Mouse (Mus musculus): ENCODE results near the gene Ttll11.

The Ttll11 gene

DNA sequence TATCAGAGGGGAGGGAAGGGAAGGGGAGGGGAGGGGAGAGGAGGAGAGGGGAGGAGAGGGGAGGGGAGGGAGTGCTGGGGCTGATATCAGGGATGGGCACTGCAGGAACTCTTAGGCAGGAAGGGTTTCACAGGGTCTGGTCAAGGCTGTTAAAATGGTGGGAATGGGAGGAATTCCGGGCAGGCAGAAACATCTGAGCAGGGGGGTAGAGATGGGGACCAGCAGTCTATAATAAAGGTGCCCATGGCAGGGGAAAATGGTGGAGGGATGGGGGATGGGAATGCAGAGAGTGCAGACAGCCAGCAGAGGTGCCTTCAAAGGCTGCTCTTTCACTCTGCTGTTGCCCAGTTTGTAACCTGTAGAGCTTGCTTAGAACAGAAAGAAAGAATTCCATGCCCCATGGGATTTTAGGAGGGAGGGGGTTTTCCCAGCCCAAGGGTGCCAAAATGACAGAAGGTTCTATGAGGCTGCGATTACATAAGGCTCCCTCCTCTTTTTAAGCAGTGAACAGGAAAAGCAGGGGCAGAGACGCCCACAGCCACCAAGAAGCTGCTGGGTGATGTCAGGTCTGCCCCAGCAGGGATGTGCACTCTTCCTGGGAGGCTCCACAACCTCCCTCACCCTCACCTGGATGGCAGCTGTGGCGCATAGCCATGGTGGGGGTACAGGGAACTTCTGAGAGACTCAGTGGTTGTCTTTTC is 211.0 kb downstream of the Ttll11 start:
- DNase-seq (ENCODE audit: low spot score in 2 of 2): peak; percentile 70 to 73

DNA sequence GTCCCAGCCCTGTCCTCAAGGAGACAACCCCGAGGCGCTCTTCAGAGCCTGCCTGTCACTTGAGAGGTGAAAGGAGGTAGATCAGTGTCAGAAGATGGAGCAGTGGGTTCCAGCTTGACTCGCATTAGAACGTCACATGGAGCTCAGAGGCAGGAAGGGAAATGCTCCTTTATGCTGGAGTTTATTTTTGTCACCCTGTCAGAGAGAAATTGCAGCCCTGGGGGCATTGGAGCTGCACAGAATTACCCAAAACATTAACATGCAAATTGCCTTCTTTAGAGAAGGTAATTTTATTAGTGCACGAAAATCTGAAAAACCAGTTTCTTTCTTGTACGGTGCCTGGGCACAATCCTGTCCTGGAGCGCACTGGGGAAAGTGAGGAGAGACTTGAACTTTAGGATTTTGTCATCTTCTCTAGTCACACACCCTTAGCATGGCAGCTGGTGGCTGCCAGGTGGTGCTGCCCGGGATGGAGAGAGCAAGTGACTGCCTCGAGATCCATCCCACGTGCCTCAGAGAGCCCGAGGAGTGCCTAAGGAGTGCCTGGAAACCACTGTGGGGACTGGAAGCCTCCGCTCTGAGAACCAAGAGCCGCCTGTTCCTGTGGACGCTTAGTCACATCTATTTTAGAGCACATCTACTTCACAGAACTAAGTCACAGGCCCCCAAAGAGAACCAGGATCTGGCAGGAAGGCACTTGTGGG is 211.7 kb downstream of the Ttll11 start:
- peak; percentile 70 to 77 for DNase-seq (ENCODE audit: low spot score in 2 of 2)

DNA sequence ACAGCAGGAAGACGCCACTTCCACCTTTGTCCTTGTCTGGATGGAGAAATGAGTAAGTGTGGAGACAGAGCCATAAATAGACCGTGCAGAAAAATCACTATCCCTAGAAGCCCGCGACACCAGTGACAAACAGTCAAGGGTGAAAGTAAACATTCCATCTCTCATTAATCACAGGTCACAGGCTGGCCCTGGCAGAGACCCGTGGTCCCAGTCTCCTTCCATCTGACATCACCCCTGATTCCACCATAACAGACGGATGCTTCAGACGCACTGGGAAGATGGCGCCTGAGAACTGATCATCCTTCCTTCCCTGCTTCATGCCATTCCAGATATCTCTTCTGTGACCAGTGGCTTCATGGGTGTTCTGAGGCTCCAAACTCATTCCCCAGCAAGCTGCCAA is 215.4 kb downstream of the Ttll11 start:
- DNase-seq (ENCODE audit: low spot score in 2 of 2): no peak

DNA sequence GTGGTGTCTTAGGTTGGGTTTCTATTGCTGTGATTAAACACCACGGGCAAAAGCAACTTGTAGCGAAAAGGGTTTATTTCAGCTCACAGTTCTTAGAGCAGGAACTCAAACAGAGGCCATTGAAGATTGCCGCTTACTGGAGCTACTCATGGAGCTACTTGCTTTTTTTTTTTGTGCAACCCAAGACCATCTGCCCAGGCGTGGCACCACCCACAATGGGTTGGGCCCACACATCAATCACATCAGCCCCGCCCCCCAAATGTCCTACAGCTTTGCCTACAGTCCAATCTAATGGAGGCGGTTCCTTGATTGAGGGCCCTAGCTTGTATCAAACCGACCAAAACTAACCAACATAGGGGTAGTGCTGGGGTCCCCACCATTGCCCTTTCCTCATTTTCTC is 215.9 kb downstream of the Ttll11 start:
- DNase-seq (ENCODE audit: low spot score in 2 of 2): no peak

DNA sequence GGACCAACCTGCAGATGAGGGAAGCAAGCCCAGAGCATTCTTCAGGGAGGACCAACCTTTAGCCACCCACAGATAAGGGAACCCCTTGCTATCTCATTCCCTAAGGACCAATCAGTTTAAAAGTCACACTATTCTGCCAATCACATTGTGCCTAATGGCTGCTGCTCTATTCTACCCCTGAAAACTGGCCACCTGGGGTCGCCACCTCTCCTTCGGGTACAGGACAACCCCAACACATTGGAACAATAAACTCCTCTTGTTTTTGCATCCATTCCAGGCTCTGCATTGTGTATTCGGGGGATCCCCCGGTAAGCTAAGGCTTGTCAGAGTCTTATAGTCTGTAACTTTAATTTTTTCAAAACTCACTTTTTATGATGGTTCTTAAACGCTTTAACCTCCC is 218.3 kb downstream of the Ttll11 start:
- no peak for DNase-seq (ENCODE audit: low spot score in 2 of 2)

DNA sequence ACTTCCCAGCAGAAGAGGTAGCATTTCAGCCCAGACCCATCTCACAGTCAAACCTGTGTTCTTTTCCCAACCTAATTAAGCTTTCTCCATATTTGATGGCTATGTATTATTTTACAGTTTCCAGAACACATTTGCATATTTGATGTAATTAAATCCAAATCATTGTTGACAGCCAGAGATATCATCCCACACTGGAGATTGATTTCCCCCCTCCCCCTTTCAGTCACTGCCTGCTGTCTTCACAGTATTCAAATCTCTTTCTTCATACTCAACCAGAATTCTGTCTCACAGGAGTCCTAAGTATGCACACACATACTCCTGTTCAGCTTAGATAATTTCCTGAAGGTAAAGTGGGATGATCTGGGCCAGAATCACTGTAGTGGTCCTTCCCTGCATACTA is 218.8 kb downstream of the Ttll11 start:
- no peak for DNase-seq (ENCODE audit: low spot score in 2 of 2)

DNA sequence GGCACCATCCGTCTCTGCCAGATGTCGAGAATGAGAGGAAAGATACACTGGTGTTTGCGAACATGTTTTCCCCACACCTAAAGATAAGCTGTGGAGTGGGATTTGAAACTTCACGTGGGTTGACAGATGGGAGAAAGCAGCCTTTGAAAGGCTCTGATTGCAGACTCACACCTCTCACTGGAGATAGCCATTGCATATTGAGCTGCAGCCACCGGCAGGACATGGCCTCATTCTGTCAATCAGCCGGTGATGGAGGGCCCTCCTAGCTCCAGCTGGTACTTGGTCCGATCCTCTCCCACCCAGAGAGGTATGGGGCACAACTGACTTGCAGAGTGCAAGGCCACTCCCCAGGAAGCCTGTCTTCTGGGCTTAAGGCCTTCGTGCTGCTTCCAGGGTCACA is 219.4 kb downstream of the Ttll11 start:
- no peak for DNase-seq (ENCODE audit: low spot score in 2 of 2)

DNA sequence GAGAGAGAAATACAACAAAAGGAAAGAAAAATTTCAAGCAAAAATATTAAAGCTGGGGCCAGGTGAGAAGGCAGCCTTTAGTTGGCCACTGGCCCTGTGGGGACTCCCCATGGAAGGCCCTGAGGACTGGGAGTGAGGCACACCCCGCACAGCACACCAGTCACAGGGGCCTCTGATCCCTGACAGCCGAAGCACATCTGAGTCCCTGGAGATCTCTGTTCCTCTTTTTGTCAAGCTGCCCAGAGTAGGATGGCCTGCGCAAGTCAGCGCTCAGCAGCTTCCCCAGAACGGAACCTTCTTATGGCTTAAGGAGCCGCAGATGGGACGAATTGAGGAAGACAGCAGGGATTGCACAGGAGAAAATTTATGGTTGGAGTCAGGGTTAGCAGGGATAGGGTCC is 223.2 kb downstream of the Ttll11 start:
- DNase-seq (ENCODE audit: low spot score in 2 of 2): no peak

DNA sequence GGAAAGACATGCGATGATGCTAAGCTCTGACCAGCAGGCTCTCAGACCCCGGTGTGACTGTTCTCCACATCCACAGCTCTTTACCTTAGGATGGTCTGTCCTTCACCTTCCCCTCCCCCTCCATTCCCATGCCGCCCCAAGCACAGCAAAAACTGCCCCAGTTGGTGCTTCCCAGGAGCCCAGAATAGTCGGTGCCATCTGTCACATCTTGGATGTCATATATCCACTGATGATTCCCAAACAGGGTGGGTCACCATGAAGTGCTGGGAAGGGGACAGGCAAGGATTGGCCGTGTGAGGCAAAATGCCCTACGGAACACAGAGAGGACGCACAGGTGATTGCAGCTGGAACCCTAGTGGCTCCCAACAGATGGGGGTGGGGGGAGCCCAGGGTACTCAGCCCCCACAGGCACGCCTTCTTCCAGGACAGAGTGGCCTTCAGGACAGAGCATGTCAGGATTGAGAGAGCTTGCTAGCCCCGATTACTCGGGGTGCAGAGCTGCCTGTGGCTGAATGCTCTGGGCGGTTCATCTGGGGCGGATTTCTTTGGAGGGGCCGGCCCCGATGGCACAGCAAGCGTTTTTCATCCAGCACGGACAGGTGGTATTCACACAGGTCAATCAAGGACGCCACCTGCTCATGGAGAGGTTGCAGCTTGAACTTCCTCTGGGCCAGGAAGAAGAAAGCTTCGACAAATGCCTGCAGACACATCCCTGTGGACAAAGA is 227.8 kb downstream of the Ttll11 start:
- DNase-seq (ENCODE audit: low spot score in 2 of 2): no peak

DNA sequence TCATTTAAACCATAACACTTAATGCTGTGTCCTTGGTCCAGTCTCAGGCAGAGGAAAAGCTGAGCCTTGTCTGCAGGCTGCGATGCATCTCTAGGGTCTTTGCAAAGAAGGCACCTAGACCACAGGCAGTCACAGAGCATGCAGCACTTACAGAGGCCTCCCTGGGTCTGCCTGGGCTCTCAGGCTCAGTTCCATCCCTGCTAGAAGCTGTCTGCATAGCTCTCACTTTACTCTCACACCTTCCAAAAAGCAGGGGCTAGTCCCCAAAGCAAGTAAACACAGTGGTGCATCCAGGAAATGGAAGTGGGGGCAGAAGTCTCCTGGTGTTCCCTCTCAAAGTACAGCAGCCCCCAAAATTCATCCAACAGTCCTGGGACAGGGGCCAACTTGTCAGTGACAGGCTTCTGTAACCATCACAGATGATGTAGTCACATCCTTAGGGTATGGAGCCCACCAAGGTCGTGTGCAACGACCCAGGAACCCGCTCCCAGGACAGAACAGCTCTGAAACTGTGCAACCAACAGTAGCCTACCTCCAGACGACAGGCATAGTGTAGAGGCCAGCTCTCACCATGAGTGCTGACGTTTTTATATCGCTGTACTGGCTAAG is 229.1 kb downstream of the Ttll11 start:
- DNase-seq (ENCODE audit: low spot score in 2 of 2): no peak

DNA sequence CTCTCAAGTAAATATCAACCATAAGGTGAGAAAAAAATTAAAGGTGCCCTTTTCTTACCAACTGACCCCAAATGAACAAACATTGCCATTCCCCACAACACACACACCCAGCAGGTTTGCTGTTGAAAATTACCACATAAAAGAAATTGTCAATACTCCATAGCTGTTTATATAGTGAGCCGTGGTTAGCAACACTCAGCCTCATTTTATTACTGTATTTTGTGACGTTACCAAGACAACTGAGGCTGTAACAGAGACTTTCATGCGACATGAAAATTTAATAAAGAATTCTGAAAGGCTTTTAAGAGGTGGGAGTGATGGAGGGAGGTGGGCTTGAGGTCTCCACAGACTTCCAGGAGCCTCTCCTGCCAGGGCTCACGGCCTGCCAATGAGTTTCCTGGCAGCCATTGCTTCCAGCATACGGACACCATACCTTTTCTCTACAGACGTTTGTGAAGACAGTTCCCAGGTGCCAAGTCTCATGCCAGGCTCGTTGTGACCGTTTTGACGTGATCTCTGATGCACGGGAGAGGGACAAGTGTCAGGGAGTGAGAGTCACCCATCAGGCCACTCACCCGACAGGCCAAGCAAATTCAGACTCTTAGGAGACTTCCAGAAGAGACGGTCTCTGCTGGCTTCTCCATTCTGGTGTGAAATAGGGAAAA is 232.2 kb downstream of the Ttll11 start:
- no peak for DNase-seq (ENCODE audit: low spot score in 2 of 2)

DNA sequence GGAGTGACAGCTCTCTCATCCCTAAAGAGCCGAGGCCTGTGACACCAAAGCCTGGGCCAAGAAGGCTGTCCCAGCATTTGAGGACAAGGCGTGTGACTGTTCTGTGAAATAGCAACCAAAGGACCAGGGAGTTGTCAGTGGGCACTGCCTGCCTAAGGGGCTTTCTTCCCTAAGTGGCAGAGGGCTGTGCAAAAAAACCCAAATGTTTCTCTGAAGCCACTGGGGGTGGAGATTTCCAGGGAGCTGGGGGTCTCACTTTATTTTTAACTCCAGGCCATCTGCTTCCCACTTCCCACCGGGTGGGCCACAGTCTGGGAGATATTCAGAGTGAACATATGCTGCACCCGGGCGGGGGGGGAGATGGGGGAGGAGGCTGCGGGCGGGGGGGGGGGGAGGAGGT is 233.1 kb downstream of the Ttll11 start:
- peak in 1 of 2 experiments; percentile 40 for DNase-seq (ENCODE audit: low spot score in 2 of 2)

DNA sequence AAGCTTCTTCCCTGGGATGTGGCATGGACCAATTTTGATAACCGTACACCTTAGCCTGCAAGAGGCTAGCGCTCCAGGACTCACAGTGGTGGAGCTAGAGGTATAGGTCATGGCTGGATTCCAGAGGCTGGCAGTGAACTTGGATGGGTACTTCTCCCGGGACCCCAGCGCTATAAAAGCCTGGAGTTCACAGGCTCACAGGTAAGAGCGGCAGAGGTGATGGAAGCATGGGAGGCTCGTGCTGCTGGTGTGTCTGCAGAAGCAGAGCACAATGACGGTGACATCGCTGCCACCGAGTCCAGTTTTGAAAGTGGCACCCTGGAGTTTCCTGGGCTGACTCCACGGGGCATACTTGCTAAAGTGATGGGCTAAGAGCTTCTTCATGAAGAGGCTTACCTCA is 233.8 kb downstream of the Ttll11 start:
- DNase-seq (ENCODE audit: low spot score in 2 of 2): no peak

DNA sequence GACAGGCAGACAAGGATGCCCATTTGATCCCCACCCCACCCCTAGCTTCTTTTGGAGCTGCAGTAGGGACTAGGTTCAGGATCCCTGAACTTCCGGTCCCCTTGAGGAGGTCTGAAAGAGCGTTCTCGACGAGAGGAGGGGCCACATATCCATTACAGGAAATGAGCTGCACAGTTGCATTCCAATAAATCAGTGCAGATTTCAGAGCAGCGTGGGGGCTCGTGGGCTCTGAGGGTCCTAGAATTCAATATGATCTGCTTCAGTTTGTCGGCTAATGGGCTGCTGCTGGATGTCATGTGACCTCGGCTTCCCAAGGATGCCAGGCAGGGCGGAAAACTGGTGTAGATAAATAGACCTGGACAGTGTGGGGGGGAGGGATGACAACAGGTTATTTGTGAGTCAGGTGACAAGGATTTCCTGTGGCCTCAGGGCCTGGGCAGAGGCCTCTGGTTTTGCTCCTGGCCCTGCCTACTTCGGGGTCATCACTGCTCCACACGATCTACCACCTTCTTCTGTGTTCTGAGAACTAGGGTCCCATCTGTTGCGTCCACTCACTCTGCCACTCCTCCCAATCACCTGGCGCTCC is 240.0 kb downstream of the Ttll11 start:
- DNase-seq (ENCODE audit: low spot score in 2 of 2): no peak

DNA sequence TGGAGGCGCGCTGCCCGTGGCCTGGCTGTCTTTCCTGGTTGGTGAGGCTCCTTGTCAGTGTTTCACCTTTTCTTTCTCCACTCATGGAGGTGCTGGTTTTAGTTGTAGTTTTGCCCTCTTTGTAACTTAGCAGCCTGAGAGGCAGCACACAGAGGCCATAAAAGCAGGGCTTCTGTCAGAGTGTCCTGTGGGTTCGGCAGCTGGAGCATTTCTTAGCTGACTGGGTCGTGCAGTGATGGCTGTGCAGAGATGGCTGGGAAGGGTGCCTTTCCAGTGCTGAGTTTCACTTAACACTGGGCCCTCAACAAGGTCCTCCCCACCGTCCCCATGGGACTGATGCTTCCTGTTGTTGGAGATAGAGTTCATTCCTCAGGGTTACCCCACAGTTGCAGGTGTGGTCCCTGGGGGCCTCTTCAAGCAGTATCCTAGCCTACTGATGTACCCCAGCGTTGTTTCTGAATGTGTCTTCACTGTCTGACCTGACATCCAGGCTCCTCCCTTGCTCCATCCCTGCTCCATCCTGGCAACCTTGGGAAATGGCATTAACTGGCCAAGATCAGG is 242.2 kb downstream of the Ttll11 start:
- no peak for DNase-seq (ENCODE audit: low spot score in 2 of 2)

DNA sequence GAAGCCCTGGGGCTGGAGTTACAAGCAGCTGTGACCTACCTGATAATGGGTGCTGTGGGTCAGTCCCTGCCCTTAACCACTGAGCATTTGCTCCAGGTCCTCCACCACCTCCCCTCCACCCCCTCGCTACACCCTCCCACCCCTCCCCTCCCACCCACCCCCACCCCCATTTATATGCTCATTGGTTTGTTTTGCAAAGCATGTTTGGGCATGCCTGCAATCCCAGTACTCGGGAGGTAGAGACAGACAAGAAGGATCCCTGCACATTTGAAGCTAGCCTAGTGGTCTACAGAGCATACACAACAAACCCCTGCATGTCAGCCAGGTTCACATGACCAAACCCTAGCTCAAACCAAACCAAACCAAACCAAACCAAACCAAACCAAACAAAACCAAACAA is 243.7 kb downstream of the Ttll11 start:
- DNase-seq (ENCODE audit: low spot score in 2 of 2): no peak

DNA sequence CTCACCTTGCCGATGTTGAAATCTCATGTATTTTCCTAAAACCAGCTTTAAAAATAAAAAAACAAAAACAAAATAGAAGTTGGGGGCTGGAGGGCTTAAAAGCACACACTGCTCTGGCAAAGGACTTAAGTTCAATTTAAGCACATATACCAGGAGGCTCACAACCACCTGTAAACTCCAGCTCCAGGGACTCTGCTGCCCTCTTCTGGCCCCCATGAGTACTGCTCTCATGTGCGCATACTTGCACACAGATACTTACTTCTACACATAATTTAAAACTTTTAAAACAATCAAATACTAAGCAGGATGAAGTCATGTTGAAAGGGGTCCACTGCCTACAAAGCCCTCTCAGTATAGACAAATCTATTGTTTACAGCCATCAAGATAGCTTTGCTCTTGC is 244.7 kb downstream of the Ttll11 start:
- DNase-seq (ENCODE audit: low spot score in 2 of 2): no peak

DNA sequence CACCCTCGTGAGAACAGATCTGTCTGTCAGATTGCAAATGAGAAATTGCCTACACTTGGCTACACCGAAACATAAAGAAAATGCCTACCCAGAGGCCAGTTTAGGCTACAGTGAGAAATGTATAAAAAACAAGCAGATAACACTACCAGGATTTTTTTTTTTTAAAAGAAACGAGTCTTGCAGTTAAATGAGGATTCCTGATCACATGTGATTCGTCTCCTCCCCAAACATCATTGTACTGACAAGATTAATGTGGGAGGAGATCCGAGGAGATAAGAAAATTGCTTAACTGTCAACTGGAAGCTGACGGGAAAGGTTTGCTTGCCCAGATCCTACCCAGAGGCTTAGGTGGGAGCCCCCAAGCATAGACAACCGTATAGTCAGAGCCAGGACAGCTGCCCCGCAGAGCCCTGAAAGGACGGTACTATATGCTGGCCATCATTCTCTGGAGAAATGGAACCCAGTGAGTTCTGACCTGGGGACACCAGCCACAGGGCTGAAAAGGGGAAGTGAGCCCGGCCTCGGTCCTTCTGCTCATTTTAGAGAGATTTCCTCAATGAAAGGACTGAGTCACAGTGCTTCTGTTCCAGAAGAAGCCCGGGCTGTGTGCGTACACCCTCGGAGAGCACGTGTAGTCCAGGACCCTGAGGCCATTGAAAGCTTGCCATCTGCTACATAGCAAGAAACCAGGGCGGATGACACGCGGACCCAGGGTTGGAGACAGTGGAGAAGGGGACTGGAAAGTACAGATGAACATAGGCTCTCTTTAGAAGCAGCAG is 247.9 kb downstream of the Ttll11 start:
- DNase-seq (ENCODE audit: low spot score in 2 of 2): no peak

DNA sequence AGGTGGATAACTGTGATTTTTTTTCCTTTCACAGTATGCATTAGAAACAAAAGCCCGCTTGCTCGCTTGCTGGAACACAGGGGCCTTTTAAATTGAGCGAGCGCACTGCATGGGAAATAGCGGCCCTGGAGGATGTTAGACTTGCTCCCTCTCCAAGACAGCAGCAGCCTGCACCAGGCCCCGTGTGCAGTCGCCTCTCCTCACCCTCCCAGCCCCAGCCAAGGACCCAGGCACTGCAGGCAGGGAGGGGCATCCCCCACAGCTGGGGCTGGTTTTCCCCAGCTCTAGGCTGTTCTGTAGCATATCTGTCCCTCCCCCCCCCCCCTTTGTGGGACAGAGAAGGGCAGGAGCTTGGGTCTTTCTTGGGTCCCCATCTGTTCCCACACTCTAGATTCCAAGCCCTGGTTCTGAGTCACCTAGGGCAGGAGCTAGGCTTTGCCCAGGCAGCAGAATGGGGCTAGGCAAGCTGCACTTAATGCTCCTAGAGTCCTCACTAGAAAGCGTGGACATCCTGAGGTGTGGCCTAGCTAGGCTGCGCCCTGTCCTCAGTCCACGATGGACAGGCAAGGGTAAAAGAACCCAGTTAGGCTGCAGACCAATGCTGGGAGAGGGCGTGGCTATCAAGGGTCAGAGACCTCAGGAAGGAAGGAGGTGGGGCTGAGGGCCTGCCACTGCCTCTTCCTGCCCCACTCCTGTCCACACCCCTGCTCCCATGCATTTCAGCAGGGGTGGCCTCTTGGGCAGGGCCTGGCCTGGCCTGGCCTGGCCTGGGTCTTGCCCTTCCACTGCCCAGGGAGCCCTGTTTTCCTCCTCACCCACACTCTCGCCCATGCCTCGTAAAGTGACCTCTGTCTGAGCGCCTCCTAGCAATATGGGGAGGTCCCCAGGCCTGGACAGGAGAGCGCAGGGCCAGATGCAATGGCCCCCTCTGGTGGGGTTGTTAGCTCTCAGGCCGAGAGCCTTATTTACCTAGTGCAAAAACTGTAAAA is 250.3 kb downstream of the Ttll11 start:
- no peak for DNase-seq (ENCODE audit: low spot score in 2 of 2)

All from right cerebral cortex, adult 2 months (tissue).